Mouse (Mus musculus) cortical plate, adult 2 months (tissue): ENCODE measurements around the gene Ipo7.

ENCODE experiments used
- CTCF ChIP-seq: fragments of 200-500 bp; IDR thresholded peaks from 2 replicates; pipeline ENCODE4 v1.5.1; 2011; ENCODE audit warnings: mild to moderate bottlenecking, control low read depth, low read length; ENCODE audit not compliant: insufficient read depth; ENCODE audit errors: extremely low read depth
- POLR2A ChIP-seq: fragments of 200-500 bp; IDR thresholded peaks from 2 replicates; pipeline ENCODE4 v1.6.1; 2011; ENCODE audit warnings: mild to moderate bottlenecking, low read length, control low read depth; ENCODE audit not compliant: insufficient read depth; ENCODE audit errors: extremely low read depth

- TF ChIP-seq CTCF (no peak), POLR2A (no peak)
These were observed 60.1 kb downstream of the Ipo7 start for GRCm38 (mm10) chr7:110078168-110078567.
